Mouse (Mus musculus): Measurements from ENCODE around the gene Trmt1. TPM values are rescaled to one million over a fixed set of nuclear protein-coding genes. Genes with fewer than 3 reads are reported as not detected.

Trmt1 gene
- total and polyA plus RNA-seq, 3 experiments, result 77.0 to 160 (median 157) TPM

DNA sequence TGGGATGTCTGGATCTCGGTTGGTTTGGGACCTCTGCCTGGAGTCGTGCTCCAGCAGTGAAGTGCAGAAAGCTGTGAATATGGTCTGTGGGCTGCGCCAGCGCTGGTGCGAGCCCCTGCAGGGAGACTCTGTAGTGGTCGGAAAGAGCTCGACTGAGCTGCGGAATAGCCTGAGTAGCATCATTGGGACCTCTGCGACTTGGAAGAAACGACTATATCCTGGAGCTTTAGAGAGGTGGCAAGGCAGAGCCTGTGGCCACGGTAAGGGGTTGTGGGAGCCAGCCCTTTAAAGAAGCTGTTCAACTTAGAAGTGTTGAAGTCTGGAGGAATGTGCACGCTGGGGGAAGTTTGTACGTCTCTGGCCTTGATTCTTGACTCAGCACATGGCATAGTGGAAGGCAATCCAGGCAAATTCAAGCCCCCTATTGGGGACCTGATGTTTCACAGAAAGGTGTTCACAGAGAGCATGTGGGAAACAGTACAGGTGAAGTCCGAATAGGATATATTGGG lies 20.7 kb upstream of the Trmt1 start:
- H3K4me3 ChIP-seq (replicated peaks in 1 of 3; ENCODE audit: low read depth in 2 of 3, low read length in 2 of 3, poor library complexity in 1 of 3), result peak overlapping the region; percentile 73 to 82 (median 79)
- no peak for DNase-seq (ENCODE audit: extremely low read depth)
- no peaks in the 10 kb centered on the region for H3K9me3 ChIP-seq (replicated peaks; ENCODE audit: low read length)
- H3K27me3 ChIP-seq (replicated peaks), result no peaks in the 10 kb centered on the region
- H3K9ac ChIP-seq (ENCODE audit: insufficient read depth, low read depth), result peak overlapping the region; percentile 75
- H3K4me2 ChIP-seq (ENCODE audit: insufficient read depth, low read depth, poor library complexity, severe bottlenecking), result peak overlapping the region; percentile 88
- H3K4me1 ChIP-seq (ENCODE audit: control insufficient read depth in 1 of 2, insufficient read depth in 2 of 2), result peaks cover 3 to 30% of the 10 kb centered on the region in 2 experiments; a peak in 2 of 4 replicates
- TF ChIP-seq POLR2A (IDR thresholded peaks at IDR 0.05; ENCODE audit: low read depth, low read length) (no peak), IRF4 (IDR thresholded peaks at IDR 0.05; ENCODE audit: low read depth, low read length) (no peak), BHLHE40 (IDR thresholded peaks at IDR 0.05; ENCODE audit: low read depth, low read length) (no peak), RCOR1 (conservative IDR thresholded peaks at IDR 0.05; ENCODE audit: low read depth, low read length) (no peak), ZKSCAN1 (IDR thresholded peaks at IDR 0.05; ENCODE audit: borderline replicate concordance, low read depth, low read length) (no peak), MAZ (IDR thresholded peaks at IDR 0.05; ENCODE audit: low read depth, low read length) (no peak), USF2 (conservative IDR thresholded peaks at IDR 0.05; ENCODE audit: low read depth, low read length) (no peak), MYC (IDR thresholded peaks at IDR 0.05; ENCODE audit: low read depth, low read length) (peak; percentile 83), TCF12 (IDR thresholded peaks at IDR 0.05; ENCODE audit: low read depth, low read length) (no peak), ELF1 (IDR thresholded peaks at IDR 0.05; ENCODE audit: low read depth, low read length) (no peak), POLR2AphosphoS2 (IDR thresholded peaks at IDR 0.05; ENCODE audit: low read depth, low read length) (peak; percentile 58; the same call in 1 of the 2 replicates), MXI1 (IDR thresholded peaks at IDR 0.05; ENCODE audit: low read depth, low read length) (0 out of 2 replicates have a peak, but pooled peaks have one; percentile 76), MEF2A (IDR thresholded peaks at IDR 0.05; ENCODE audit: borderline replicate concordance, low read depth, low read length) (no peak), HCFC1 (IDR thresholded peaks at IDR 0.05; ENCODE audit: low read depth, low read length) (no peak), ZC3H11A (IDR thresholded peaks at IDR 0.05; ENCODE audit: low read depth, low read length) (no peak), SIN3A (IDR thresholded peaks at IDR 0.05; ENCODE audit: low read length) (peak; percentile 18; the same call in 1 of the 2 replicates), CTCF (conservative IDR thresholded peaks at IDR 0.05 in 1 of 2, IDR thresholded peaks at IDR 0.05 in 1 of 2; ENCODE audit: low read depth in 2 of 2, low read length in 2 of 2) (0 out of 4 replicates have a peak, but pooled peaks of 1 of the 2 experiments have one; percentile 1), NELFE (IDR thresholded peaks at IDR 0.05; ENCODE audit: low read depth, low read length) (peak; percentile 21; the same call in 1 of the 2 replicates), MAX (IDR thresholded peaks at IDR 0.05; ENCODE audit: low read length) (peak; percentile 80)
- in situ Hi-C loops (cut with MboI; ENCODE audit: low pct_ligation_motif_present, low pct_unique_long_range_greater_than_20kb, low sequenced_read_pairs), result no loop called here
- H3K27ac ChIP-seq (ENCODE audit: insufficient read depth, low read depth), result peak overlapping the region; percentile 83
- H3K79me2 ChIP-seq (replicated peaks; ENCODE audit: control insufficient read depth, extremely low read depth, insufficient read depth, poor library complexity, severe bottlenecking), result peaks cover 20% of the 10 kb centered on the region
- dilution Hi-C loops (cut with MboI; ENCODE audit: extremely low pct_ligation_motif_present, extremely low pct_unique_long_range_greater_than_20kb, low sequenced_read_pairs), result no loop called here
- H3K36me3 ChIP-seq (replicated peaks in 1 of 2; ENCODE audit: control insufficient read depth in 1 of 2, insufficient read depth in 1 of 2, low read length in 1 of 2), result peaks cover 8 to 28% of the 10 kb centered on the region in 2 experiments

DNA sequence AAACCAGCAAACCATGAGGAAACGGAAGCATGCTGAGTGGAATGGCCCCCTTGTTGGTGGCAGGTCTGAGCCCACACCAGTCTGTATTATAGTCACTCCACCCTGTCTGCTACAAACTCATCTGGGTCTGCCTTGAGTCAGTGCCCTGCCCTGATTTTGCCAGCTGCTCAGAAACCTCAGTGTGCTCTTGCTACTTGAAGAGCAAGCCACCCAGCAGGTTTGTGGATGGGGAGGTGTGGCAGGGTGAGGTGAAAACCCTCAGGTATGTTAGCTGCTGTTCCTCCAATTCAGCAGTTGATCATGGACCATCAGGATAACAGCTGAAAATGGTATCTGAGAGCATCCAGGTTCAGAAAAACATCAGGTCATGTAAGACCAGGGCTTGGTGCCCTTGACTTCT lies 18.0 kb upstream of the Trmt1 start:
- in situ Hi-C loops (cut with MboI; ENCODE audit: low pct_ligation_motif_present, low pct_unique_long_range_greater_than_20kb, low sequenced_read_pairs), result no loop called here
- no peaks in the 10 kb centered on the region for H3K9me3 ChIP-seq (replicated peaks; ENCODE audit: low read length)

More for the DNA sequence above, 18.0 kb upstream of the Trmt1 start:
- no peak overlapping the region for H3K4me3 ChIP-seq (replicated peaks in 1 of 3; ENCODE audit: low read depth in 2 of 3, low read length in 2 of 3, poor library complexity in 1 of 3)
- no peaks in the 10 kb centered on the region for H3K27me3 ChIP-seq (replicated peaks)
- TF ChIP-seq POLR2AphosphoS2 (IDR thresholded peaks at IDR 0.05; ENCODE audit: low read depth, low read length), result 0 out of 2 replicates have a peak, but pooled peaks have one; percentile 72
- TF ChIP-seq ZKSCAN1 (IDR thresholded peaks at IDR 0.05; ENCODE audit: borderline replicate concordance, low read depth, low read length), result no peak
- no peak for TF ChIP-seq TCF12 (IDR thresholded peaks at IDR 0.05; ENCODE audit: low read depth, low read length)
- TF ChIP-seq MEF2A (IDR thresholded peaks at IDR 0.05; ENCODE audit: borderline replicate concordance, low read depth, low read length), result no peak
- H3K79me2 ChIP-seq (replicated peaks; ENCODE audit: control insufficient read depth, extremely low read depth, insufficient read depth, poor library complexity, severe bottlenecking), result peaks cover 3% of the 10 kb centered on the region
- no peak overlapping the region for H3K4me2 ChIP-seq (ENCODE audit: insufficient read depth, low read depth, poor library complexity, severe bottlenecking)
- dilution Hi-C loops (cut with MboI; ENCODE audit: extremely low pct_ligation_motif_present, extremely low pct_unique_long_range_greater_than_20kb, low sequenced_read_pairs), result no loop called here
- H3K4me1 ChIP-seq (ENCODE audit: control insufficient read depth in 1 of 2, insufficient read depth in 2 of 2), result peaks cover 3 to 30% of the 10 kb centered on the region in 2 experiments; a peak in 2 of 4 replicates
- no peak overlapping the region for H3K9ac ChIP-seq (ENCODE audit: insufficient read depth, low read depth)
- no peak overlapping the region for H3K27ac ChIP-seq (ENCODE audit: insufficient read depth, low read depth)
- DNase-seq (ENCODE audit: extremely low read depth), result no peak
- peaks cover 28 to 45% of the 10 kb centered on the region in 2 experiments for H3K36me3 ChIP-seq (replicated peaks in 1 of 2; ENCODE audit: control insufficient read depth in 1 of 2, insufficient read depth in 1 of 2, low read length in 1 of 2)
